Mouse (Mus musculus) heart, postnatal 0 days (tissue): Measurements from ENCODE around the gene Hoxc8.

Source experiments
- CTCF ChIP-seq: IDR thresholded peaks from 2 replicates; pipeline ENCODE4 v1.5.1; 2016; ENCODE audit warnings: antibody characterized with exemption, control low read depth, low read depth
- EP300 ChIP-seq: IDR thresholded peaks from 2 replicates; pipeline ENCODE4 v1.6.1; 2016; ENCODE audit warnings: antibody characterized with exemption, low read depth

- TF ChIP-seq CTCF = no peak
- TF ChIP-seq EP300 = no peak
Measured at GRCm38 (mm10) chr15:103028916-103029512, 38.6 kb downstream of the Hoxc8 start.
